Mouse (Mus musculus) embryo, embryonic 11 days (tissue): ENCODE data around the gene Cldn19.

Experiments used
- DNase-seq: peaks from one replicate; pipeline ENCODE4 v3.0.0-alpha.2; 2015

The Cldn19 gene

DNA sequence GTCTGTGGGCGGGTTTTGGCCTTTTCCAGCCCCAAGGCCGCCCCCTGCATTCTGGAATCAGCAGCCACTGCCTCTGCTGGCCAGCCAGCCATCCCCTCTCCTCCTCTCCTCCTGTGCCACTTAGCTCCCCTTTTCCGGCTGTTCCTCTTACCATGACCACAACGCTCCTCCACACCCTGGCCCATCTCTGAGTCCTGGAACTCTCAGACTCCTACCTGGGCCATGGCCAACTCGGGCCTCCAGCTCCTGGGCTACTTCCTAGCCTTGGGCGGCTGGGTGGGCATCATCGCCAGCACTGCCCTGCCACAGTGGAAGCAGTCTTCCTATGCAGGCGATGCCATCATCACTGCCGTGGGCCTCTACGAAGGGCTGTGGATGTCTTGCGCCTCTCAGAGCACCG lies at the start of gene Cldn19:
Cldn19 (plus strand) TSS at position 64 of the 400 bp plus-strand sequence.
- no peak for DNase-seq

DNA sequence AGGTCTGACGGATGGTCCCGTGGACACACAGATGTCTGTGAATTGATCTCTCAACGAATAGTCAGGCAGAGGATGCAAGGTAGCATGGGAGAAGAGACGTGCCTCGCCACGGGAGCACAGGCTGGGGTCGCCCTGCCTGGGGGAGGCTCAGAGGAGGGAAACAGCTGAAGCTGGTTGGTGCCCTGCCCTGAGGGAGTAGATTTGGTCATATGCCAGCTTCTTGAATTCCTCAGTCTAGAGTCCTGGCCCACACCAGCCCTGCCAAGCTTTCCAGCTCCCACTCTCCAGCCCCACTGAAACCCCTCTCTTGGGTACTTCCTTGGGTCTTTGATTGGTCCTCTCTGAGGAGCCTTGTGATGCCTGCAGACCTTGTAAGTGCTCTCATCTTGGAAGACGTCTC lies 38.5 kb upstream of the Cldn19 start:
- no peak for DNase-seq

DNA sequence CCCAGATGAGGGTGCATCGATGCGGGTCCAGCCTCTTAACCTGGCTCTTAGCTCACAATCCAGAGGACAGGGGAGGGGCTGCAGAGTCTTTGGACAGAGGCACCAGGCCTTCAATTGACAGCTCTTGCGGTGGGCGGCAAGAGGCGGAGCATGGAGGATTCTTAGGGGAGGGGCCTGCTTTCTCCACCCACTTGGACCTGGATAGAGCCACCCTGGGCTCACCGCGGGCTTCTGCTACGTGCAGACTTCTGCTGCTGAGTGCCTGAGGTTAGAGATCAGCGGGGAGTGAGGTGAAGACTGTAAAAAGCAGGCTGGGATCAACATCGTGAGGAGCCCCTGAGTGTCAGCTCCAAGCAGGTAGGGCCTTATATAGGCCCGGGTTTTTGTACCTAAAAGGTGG lies 37.0 kb upstream of the Cldn19 start, which contains the start of gene Tmem269:
Tmem269 (minus strand) TSS at position 49 of the 400 bp plus-strand sequence.
- DNase-seq = peak; percentile 34

DNA sequence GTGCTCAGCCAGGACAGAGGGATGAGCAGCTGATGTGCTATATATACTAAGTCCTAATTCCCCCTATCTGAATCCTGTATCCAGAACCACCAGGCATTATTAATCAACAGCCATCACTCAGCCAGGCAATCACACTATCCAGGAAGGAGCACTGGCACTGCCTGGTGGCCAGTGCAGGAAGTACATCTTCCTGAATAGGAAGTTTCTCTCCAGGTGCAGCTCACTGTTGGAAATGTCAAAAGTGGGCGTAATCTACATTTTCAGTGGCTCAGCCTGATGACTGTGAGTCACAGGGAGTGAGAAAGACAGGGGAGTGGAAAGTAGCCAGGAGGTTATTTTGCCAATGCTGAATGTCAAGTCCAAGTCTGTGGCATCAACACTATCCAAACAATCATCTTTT lies 31.5 kb upstream of the Cldn19 start:
- DNase-seq = peak; percentile 28

DNA sequence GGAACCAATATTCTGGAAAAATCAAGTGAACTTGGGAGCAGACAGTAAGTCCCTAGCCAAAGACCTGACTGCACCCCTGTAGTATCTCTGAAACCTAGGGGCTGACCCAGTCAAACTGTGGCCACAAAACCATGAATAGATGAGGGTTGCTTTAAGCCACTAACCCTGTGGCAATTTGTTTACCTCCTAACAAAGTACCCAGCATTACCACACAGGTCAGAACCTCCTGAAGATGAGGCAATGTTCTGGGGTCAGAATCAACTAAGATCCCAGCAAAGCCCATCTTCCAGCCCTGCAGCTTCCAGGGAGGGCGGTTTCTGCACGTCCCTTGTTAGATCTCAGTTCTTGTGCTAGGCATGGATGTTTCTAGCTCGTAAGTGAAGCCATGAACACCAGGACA lies 30.7 kb upstream of the Cldn19 start:
- no peak for DNase-seq

DNA sequence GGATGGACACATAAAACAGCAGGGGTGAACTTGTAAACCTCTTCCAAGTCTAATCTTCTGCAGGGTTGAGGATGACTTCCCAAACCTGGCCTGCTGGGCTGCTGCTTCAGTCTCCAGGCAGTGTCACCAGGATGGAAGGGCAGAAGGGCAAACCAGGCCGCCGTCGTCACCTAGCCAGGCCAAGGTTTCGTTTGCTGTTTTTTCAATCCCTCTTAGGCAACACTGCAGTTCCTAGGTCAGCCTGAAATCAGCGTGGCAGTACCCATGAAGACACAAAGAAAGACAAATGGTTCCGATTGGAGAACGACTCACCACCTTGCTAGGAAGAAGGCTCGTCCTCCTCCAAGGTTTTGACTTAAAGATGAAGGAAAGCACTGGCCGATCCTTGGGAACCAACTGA lies 29.5 kb upstream of the Cldn19 start:
- no peak for DNase-seq

DNA sequence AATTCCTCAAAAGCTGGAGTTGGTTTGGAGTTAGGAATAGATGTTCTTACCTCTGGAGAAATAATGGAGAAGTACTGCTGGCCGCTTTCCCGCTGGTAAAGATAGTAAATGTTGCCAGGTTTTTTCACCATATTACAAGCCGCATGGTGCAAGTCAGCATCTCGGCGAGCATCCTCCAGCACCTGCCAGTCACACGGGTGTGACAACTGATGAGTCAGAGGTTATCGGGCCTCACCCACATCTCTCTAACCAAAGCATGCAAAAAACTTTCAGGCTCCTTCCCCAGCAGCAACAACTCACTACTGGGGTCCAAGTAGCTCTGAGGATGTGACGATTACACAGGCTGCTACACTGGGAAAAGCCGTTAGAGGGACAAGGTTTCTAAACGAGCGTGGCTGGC lies 28.5 kb upstream of the Cldn19 start:
- DNase-seq = no peak

DNA sequence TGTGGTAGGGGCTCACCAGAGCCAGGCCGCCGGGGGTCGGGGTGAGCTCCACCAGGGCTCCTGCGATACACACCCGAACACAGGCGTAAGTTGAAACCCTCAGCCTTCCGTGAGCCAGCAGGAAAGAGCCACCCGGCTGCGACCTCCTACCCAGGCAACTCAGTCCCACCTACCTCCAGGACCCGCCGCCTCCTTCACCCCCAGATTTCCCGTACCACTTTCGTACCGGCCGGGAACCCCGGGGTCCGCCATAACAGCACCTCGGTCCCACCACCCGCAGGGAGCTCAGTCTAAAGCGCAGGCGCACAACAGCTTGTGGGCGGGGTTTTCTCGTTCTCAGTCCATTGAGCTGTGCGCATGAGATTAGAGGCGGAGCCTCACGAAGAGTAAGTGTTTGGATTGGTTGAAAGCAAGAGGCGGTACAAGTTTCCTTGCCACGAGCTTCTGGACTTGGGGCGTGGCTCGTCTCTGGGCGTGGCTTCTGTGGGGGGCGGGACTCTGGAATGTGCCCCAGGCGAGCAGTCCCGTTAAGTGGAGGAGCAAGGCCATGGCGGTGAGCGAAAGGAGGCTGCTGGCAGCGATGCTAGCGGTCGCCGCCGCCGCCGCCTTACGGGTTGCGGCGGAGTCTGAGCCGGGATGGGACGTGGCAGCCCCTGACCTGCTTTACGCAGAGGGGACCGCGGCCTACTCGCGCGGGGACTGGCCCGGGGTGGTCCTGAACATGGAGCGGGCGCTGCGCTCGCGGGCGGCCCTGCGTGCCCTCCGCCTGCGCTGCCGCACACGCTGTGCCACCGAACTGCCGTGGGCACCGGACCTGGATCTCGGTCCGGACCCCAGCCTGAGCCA lies 22.6 kb upstream of the Cldn19 start, which contains the start of the genes AU022252 and P3h1:
AU022252 (minus strand) TSS at position 303 of the 846 bp plus-strand sequence.
P3h1 (plus strand) TSS at position 506 of the 846 bp plus-strand sequence.
- peak; percentile 99 for DNase-seq

DNA sequence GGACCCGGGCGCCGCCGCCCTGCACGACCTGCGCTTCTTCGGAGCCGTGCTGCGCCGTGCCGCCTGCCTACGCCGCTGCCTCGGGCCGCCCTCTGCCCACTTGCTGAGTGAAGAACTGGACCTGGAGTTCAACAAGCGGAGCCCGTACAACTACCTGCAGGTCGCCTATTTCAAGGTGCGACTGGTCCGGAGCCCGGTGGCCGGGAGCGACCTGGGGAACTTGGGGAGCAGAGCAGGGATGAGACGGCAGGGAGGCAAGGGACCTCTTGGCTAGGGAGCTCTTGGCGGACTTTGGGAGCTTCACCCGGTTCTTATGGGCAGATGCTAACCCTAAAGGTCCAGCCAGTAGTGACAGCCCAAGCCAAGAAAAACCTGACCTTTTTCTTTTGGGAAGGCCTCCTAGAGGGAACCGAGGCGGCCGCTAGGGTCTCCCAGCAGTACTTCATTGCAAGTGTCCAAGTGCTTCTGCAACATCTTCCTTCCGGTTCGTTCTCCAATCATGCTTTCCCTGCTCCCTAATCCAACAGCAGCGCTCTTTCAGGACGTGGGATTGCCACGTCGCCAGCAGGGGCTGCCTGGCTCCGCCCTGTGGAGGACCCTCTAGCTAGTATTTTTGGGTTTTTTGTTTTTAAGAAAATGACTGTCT lies 21.8 kb upstream of the Cldn19 start:
- peak; percentile 81 for DNase-seq

DNA sequence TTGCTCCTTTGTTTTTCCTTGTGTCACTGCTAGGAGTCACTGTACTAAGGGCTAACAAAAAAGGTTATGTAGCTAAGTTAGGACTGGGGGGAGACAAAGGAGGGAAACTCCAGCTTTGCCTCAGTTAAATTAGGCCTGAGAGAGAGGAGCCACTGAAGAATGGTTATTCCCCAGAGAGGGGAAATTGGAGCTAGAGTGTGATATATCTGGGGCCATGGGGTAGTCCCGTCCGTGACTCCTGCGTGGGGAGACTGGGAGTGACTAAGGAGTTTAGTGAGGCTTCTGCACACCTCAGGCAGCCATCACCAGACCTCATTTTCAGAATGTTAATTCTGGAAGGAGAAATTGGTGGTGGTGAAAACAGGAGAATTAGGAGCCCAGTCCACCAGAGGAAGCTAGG lies 20.9 kb upstream of the Cldn19 start:
- no peak for DNase-seq

DNA sequence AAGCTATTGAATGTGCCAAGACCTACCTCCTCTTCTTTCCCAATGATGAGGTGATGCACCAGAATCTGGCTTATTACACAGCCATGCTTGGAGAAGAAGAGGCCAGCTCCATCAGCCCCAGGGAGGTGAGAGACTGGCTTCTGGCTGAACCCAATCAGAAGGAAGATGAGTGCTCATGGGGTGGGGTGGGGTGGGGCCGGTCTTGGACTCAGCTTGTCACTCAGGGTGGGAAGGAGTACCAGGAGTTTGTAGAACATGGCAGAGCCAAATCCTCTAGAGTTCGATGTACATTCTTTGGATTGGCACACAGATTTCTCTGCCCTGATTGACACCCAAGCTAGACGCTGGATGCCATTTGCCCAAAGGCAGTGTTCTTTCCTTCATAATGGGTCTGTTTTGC lies 16.6 kb upstream of the Cldn19 start:
- DNase-seq = no peak

DNA sequence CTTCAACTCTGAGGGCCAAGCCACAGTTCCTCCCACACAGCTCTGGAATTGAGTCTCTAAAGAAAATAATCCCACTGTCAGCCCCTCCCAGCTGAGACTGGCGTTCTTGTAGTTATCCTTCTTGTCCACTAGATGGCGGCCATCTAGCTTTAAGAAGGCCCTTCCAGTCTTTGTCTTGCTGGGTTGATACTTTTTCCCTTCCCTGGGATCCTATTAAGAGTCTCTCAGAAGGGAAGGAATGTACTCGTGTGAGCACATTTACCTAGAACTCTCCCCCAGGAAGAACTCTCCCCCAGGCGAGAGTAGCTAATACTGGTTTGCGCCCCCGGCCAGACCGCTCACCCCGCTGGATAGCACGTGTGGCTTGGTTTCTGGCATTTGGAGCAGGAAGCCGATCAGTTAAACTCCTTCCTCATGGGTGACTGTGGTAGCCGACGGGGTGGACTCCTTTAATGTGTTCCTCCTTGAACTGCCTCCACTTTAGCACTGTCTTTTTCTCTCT lies 16.0 kb upstream of the Cldn19 start:
- peak; percentile 86 for DNase-seq

DNA sequence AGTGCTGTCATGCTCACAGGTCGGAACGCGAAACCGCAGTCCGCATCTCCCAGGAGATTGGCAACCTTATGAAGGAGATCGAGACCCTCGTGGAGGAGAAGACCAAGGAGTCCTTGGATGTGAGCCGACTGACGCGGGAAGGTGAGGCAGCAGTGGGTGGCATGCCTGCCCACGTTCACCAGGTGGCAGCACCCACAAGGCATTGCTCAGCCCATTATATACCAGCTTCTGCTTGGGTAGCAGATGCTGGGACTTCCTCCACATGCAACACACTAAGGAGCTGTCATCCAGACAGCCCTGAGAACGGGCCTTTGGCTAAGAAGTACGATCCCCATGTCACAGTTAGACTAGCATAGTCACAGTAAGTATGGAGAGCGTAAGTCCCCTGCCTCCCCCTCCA lies 13.6 kb upstream of the Cldn19 start:
- no peak for DNase-seq

DNA sequence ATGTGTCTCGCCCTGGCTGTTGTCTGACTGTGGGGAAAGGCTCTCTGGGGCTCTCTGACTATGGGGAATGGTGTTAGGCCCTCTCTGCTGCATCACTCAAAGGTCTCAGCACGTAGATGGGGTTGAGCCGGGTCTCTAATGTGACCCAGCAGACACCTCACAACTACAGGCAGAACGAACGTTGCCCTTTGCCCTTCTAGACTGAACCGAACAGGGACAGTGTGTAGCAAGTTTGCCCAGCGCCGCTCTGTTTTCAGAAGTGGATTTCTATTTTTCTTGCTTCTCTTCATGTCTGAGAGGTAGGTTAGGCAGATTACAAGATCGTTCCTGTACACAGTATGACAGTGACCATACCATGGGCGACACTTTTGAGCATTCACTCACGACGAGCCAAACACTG lies 12.6 kb upstream of the Cldn19 start:
- DNase-seq = no peak

DNA sequence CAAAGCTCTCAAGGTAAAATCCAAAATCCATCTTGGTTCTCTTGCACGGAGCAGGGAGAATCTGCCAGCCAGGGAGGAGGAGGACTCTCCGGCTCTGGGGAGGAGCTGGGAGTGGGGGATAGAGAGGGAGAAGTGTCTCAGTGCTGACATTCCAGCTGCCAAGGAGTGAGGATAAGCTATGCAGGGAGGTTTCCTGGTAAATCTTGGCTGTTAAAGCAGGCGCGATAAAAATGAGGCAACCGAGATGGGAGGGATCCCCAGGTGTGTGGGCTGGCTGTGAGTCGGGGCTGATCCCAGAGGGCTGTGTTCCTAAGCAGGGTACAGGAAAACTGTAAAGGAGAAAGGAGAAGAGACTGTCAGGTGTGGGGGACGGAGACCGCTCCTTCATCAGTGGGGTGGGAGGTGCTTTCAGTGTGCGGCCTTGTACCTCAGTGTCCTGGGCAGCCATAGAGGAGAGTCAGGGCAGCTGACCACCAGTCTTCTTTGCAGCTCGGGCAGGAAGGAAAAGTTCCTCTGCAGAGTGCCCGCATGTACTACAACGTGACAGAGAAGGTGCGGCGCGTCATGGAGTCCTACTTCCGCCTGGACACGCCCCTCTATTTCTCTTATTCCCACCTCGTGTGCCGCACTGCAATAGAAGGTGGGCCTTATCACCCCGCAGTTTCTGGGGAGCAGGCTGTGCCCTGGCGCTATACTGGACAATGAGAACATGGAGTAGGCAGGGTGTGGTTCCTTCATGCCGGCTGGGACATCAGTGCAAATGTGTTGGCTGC lies 10.6 kb upstream of the Cldn19 start:
- DNase-seq = no peak

DNA sequence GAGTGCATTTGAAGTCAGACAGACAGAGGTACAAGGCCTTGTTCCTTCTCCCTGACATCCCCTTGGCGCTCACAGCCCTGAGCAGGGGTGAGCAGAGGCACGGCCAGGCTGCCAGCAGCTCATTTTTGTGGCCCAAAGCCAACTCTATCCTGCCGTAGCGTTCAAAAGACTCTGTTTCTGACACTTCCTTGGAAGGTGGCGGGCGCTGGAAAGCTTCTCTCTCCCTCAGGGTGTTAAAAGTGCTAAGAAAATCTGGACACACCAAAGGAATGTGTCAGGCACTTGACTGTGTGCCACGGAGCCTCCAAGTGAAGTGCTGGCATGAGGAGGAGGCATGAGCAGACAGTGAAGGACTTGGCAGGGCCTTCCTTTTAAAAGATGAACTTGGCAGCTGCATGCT lies 9.7 kb upstream of the Cldn19 start:
- no peak for DNase-seq

DNA sequence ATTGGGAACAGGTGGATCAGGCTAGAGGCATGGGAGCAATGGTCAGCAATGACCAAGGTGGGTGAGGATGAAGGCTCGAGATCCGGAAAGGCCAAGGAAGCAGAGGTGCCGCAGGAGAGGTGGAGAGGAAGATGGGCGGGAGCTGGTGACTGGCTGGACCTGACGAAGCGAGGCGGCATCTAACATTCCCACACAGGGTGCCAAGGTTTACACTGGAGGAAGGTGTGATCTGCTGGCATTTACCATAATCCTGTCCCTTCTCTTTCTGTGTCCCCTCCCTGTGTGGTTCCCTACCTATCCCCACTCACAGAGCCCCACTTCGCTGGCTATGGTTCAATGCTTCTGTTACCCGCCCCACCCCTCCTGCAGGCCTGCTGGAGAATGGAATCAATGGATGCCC lies 9.3 kb upstream of the Cldn19 start:
- DNase-seq = no peak

DNA sequence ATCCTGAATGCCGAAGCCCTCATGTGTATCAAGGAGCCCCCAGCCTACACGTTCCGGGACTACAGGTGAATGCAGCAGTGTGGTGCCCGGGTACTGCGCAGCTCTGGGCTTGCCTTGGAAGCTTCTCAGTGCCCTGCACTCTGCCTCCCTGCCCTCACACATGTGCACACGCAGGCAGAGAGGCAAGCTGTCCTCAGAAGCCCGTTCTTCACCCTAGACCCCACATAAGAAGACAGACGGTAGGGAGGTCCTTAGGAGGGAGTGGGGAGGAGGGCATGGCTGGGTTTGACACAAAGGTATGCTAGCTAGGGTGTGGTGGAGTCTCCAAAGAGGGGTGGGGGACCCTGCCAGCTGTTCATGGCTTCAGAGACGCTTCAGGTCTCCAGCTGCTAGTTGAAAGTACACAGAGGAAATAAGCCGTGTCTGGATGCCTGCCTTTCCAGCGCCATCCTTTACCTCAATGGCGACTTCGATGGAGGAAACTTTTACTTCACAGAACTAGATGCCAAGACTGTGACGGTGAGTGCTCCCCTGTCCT lies 8.5 kb upstream of the Cldn19 start:
- DNase-seq = no peak

DNA sequence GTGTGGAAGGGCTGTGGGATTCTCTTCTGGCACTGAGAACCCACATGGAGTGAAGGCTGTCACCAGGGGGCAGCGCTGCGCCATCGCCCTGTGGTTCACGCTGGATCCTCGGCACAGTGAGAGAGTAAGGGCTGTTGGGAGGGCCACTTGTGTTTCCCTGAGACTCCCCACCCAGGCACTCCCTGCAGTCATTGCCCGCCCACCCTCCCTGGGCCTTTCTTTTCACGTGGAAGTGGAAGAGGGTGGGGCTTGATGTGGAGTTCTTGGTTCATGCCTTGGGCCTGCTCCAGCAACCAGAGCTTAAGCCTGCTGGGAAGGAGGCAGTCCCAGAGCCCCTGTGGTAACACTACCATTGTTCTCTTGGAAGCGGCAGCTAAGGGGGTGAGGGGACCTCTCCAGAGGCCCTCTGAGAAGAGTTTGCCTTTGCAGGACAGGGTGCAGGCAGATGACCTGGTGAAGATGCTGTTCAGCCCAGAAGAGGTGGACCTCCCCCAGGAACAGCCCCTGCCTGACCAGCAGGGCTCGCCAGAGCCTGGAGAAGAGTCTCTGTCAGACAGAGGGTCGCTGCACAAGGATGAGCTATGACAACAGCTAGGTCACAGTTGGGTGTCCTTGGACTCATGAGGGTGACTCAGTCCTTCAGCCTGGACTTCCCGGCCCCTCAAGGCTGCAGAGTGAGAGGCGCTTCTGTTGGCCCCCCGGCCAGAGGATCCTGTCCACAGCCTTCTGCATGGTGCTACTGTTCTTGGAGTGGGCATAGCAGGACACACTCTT lies 7.6 kb upstream of the Cldn19 start:
- peak; percentile 74 for DNase-seq

DNA sequence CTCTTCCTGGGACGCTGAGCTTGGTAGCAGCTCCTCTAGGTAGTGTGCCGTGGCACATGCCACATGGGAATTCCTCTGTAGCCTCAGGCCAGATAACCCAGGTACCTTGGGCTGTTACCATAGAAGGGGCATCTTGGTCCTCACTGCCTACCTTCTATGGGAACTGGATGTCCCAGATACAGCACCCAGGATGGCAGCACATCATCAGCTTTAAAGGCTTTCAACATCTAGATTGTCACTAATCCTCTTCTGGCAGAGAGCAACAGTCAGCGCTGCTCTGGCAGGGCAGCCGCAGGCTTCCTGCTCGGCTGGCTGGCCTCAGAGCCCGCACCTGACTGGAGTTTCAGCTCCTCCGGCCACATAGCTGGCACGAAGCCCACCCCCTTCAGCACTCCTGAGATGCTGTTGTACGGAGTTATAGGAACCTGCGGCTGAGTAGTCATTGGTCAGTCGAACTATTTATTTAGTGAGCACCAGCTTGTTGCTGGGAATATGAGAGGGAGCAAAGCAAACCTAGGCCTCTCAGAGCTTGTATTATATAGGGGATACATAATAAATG lies 6.7 kb upstream of the Cldn19 start:
- no peak for DNase-seq

DNA sequence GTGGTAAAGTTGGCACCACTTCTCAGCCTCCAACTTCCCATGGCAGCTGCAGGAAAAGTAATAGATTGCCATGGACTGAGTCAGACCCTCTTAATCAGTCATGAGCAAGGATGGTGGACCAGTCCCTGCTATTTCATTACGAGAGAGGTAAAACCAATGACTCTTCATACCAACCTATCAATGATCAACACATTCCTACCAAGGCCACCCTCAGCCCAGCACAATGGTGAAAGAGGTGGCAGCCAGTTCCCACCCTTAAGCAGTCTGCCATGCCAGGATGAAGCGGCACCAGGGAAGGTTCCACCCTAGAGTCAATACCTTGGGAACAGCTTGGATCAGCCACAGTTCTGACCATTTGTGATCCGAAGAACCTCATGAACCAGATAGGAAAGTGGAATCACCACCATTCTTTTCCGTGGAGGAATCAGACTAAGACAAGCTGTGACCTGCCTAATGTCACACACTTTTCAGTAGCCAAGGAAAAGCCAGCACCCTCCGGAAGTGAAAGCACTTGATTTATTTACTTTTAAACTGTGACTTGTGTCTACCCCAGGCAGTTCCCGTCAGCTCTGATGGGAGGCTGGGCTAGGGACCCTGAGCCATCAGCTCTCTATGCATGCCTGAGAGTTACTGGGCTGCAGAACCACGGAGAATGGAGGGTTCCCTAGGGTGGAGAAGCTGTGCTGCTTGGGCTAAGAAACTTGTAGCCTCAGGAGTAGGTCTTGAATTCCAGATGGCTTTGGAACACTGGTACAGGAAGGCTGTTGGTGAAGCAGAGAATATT lies 3.0 kb upstream of the Cldn19 start:
- no peak for DNase-seq
